Mouse (Mus musculus): ENCODE measurements around the gene Entpd4b.
"Not testable (repeated sequence)": the region's sequence is repeated elsewhere in the genome, so short reads cannot be mapped to it uniquely, and the experiment has no call there.

Entpd4b gene

DNA sequence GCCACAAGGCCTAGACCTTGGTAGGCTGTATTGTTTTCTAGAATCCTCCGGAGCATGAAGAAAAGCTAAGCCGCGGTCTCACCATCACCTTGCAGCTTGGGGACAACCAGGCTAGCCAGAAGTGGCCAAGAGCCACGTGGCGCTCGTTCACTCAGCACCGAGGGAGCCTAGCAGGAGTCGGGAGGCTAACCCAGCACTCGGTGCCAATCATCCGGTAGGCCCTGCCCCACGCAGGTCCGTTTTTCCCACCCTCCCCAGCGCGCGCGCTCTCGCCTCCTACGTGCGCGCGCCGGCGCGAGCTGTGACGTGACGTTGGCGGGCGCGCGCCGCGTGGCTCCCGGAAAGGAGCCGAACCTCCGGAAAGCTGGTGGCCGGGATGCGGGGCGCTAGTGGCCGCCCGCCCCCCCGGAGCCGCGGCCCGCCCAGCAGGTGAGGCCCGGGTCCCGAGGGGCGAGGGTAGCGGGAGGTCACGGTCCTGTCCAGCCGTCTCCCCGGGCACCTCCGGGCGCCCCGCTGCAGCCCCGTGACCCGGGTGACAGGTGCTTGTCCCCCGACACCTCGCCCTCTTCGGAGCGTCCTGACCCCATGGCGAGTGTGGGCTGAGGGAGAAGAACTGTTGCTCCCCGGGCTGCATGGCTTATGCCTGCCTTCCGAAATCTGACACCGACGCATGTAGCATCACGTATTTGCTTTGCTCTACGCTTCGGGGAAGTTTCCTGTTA lies at the start of gene Entpd4b:
Gene Entpd4b (plus strand): TSS at position 315 of the 722 bp plus-strand sequence.
- DNase-seq (ENCODE audit: low spot score in 2 of 2) = not testable (repeated sequence)

DNA sequence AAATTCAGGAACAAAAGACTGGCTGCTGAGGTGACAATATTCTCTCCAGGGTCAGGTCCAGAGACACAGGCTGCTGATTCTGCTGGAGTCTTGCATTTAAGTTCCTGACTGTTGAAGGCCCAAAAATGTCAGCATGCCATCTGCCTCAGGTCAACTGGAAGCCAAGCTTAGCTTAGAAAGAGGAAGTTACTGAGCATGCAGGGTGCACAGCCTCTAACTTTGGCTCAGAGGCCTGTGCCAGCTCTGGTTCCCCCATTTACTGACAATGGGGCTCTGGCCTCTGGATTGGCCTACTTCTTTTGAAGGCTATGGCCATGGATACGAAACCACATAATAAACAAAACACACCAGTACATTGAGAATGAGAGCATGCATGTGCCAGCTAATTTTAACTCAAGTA lies 48.2 kb upstream of the Entpd4b start:
- DNase-seq (ENCODE audit: low spot score in 2 of 2) = not testable (repeated sequence)

DNA sequence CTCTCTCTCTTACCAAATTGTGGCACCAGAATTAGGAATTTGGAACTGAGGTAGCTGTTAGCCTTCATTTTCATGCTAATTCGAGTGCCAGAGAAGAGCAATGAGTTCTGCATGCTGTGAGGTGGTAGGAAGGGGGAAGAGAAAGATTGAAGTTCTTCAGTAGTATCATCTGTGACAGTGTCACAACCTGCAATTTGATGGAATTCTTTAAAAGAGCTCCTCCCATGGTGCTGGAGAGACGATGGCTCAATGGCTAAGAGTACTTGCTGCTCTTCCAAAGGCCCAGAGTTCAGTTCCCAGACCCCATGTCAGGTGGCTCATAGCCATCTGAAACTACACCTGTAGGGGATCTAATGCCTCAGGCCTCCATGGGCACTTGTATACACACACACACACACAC lies 42.8 kb upstream of the Entpd4b start, which contains the start of gene Gm27179:
Gene Gm27179 (minus strand): TSS at position 101 of the 400 bp plus-strand sequence.
- not testable (repeated sequence) for DNase-seq (ENCODE audit: low spot score in 2 of 2)

- DNase-seq (ENCODE audit: low spot score in 2 of 2) = not testable (repeated sequence)
Measured at GRCm38 (mm10) chr14:69520810-69521209, 34.4 kb upstream of the Entpd4b start.

DNA sequence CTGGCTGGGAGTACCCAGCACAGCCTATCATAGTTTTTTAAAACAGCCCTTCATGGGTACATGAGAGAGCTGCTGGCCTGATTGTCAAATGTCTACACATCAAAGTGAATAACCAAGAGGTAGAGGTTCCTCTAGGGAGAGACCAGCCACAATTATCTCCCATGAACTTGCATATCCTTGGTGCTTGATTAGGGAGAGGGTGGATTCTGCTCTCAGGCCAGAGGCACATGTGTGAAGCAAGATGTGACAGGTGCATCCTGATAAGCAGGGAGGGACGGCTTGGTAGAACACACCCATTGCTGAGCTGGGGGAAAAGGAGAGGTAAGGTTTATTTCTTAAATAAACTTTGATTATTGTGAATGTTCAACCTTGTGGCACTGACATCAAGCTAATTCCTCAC lies 32.2 kb upstream of the Entpd4b start:
- DNase-seq (ENCODE audit: low spot score in 2 of 2) = not testable (repeated sequence)

DNA sequence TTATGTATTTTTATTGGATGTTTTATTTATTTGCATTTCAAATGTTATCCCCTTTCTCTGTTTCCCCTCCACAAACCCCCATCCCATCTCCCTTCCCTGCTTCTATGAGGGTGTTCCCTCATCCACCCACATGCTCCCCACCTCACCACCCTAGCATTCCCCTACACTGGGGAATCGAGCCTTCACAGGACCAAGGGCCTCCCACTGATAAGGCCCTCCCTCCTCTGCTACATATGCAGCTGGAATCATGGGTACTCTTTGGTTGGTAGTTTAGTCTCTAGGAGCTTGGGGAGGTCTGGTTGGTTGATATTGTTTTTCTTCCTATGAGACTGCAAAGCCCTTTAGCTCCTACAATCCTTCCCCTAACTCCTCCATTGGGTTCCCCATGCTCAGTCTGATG lies 29.0 kb upstream of the Entpd4b start:
- not testable (repeated sequence) for DNase-seq (ENCODE audit: low spot score in 2 of 2)

GRCm38 (mm10) chr14:69536539-69536938 lies 18.7 kb upstream of the Entpd4b start:
- not testable (repeated sequence) for DNase-seq (ENCODE audit: low spot score in 2 of 2)

DNA sequence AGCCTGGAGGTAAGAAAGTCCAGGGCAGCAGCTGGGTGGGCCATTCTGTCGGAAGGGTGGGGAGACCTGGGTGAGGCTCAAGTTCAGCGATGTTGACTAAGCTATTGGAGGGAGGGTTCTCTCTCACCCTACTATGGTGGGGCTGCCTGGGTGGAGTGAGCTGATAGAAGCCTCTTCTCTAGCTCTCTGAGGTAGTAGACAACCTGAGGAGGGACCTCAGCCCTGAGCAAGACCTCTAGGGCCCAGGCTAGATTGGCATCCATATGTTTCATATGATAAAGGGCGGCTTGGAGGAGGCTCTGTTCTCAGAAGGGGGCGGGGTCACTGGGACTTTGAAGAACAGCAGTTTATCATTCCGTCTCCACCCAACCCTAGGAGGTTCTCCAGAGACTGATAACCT lies 15.1 kb upstream of the Entpd4b start:
- DNase-seq (ENCODE audit: low spot score in 2 of 2) = not testable (repeated sequence)

DNA sequence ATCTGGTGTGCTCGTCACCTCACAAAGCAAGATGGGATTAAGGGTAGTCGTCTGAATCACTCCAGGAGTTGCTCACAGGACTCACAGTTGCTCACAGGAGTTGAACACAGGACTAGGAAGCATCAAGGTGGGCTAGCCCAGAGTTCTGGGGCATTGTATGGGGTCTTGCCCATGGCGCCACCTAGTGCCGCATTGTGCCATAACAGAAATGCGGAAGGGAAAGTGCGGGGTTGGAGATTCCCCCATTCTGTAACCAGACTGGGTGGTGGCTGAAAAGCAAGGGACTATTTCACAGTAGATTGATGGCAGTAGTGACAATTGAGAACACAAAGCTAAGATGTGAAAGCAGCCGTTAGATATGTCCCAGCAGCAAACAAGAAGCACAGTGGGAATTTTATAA lies 12.5 kb upstream of the Entpd4b start:
- not testable (repeated sequence) for DNase-seq (ENCODE audit: low spot score in 2 of 2)

GRCm38 (mm10) chr14:69544033-69544432 lies 11.2 kb upstream of the Entpd4b start:
- not testable (repeated sequence) for DNase-seq (ENCODE audit: low spot score in 2 of 2)

- DNase-seq (ENCODE audit: low spot score in 2 of 2) = not testable (repeated sequence)
Measured at GRCm38 (mm10) chr14:69545052-69545451, 10.2 kb upstream of the Entpd4b start.

- not testable (repeated sequence) for DNase-seq (ENCODE audit: low spot score in 2 of 2)
Measured at GRCm38 (mm10) chr14:69547310-69547709, 7.9 kb upstream of the Entpd4b start.

- DNase-seq (ENCODE audit: low spot score in 2 of 2) = not testable (repeated sequence)
Measured at GRCm38 (mm10) chr14:69556820-69557219, 1.6 kb downstream of the Entpd4b start.

- DNase-seq (ENCODE audit: low spot score in 2 of 2) = not testable (repeated sequence)
Measured at GRCm38 (mm10) chr14:69557550-69557949, 2.3 kb downstream of the Entpd4b start.
